Mouse (Mus musculus) embryonic fibroblast, embryonic 13.5 days (primary cell): ENCODE measurements at regions not wholly inside any gene's neighbourhood (a gene's known extent, or its start where the extent isn't known, plus 50 kb on each side); places are given as distances from the start of the nearest gene placed in this dataset.

ENCODE experiments used
- CTCF ChIP-seq: IDR thresholded peaks from 2 replicates; pipeline ENCODE4 v1.5.1; 2011; ENCODE audit warnings: mild to moderate bottlenecking, control low read depth, low read length, moderate library complexity, borderline replicate concordance; ENCODE audit not compliant: insufficient read depth
- POLR2A ChIP-seq: IDR thresholded peaks from 2 replicates; pipeline ENCODE4 v1.6.1; 2011; ENCODE audit warnings: low read depth, mild to moderate bottlenecking, control low read depth, low read length, moderate library complexity

DNA sequence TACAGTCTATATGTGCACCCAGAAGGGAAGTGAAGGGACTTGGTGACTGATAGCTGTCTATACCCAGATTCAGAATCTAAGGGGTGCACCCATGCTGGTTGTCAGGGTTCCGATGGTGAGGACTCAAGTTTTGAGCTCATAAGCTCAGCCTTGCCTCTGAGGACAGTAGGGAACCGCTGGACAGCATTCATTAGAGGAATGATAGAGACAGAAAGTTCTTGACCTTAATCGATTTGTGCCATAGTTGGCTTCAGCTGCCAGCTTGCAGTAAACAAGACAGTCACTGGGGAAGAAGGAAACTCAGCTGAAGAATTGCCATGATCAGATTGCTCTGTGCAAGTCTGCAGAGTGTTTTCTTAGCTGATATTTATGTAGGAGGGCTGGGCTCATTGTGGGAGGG lies 96.0 kb downstream of the Dmrta2 start:
- TF ChIP-seq CTCF (no peak), POLR2A (no peak)
